Mouse (Mus musculus) forebrain, postnatal 0 days (tissue): Measurements from ENCODE around the gene Slc6a21. TPM values are rescaled to one million over a fixed set of nuclear protein-coding genes. Genes with fewer than 3 reads are reported as not detected.

ENCODE experiments used
- ATAC-seq: fragments of 200-750 bp; cut with Nextera tagmentation; 2 replicates; pipeline ENCODE4 v1.8.0; 2017; ENCODE audit warnings: mild to moderate bottlenecking, moderate library complexity
- DNase-seq: peaks from one replicate; pipeline ENCODE4 v3.0.0-alpha.2; 2015
- H3K27ac ChIP-seq: fragments of 300-500 bp; sonication (generic); 2 replicates; pipeline ENCODE4 v1.5.1; 2014; ENCODE audit warnings: low read depth, mild to moderate bottlenecking, antibody characterized with exemption, low read length, moderate library complexity, mixed read lengths
- H3K27me3 ChIP-seq: fragments of 300-500 bp; sonication (generic); 2 replicates; pipeline ENCODE4 v1.6.1; 2014; ENCODE audit warnings: mild to moderate bottlenecking, low read length, mixed read lengths; ENCODE audit not compliant: insufficient read depth
- H3K36me3 ChIP-seq: fragments of 300-500 bp; sonication (generic); 2 replicates; pipeline ENCODE4 v1.6.1; 2014; ENCODE audit warnings: mild to moderate bottlenecking, moderate library complexity; ENCODE audit not compliant: insufficient read depth
- H3K4me1 ChIP-seq: fragments of 300-500 bp; sonication (generic); 2 replicates; pipeline ENCODE4 v1.6.1; 2014; ENCODE audit warnings: antibody characterized with exemption; ENCODE audit not compliant: insufficient read depth
- H3K4me2 ChIP-seq: fragments of 300-500 bp; sonication (generic); 2 replicates; pipeline ENCODE4 v1.6.1; 2014; ENCODE audit warnings: low read depth, mild to moderate bottlenecking, moderate library complexity
- H3K4me3 ChIP-seq: fragments of 300-500 bp; sonication (generic); 2 replicates; pipeline ENCODE4 v1.5.1; 2014; ENCODE audit warnings: low read depth, low read length, mixed read lengths
- H3K9ac ChIP-seq: fragments of 300-500 bp; sonication (generic); 2 replicates; pipeline ENCODE4 v1.6.1; 2014; ENCODE audit warnings: mild to moderate bottlenecking
- H3K9me3 ChIP-seq: fragments of 300-500 bp; sonication (generic); 2 replicates; pipeline ENCODE4 v1.6.1; 2016; ENCODE audit warnings: low read length
- CTCF ChIP-seq: sonication (generic); IDR thresholded peaks from 2 replicates; pipeline ENCODE4 v1.5.1; 2016; ENCODE audit warnings: antibody characterized with exemption, control low read depth, low read depth
- WGBS: fragments of 180-500 bp; shearing (Covaris S2); extraction: QIAGEN DNeasy Blood & Tissue Kit; methylation state at CpG from one replicate; pipeline ENCODE4 v1.1.7; 2014; 5-methylcytosine and 5-hydroxymethylcytosine counted together
- polyA plus RNA-seq: library from polyadenylated mRNA; unstranded; fragments of >200 nt; fragmentation: Nextera tagmentation; extraction: Ambion mirVana; gene quantifications from 2 replicates; pipeline ENCODE4 v1.2.1, GENCODE M21; 2015
- total RNA-seq: library from RNA; depleted of rRNA; stranded (reverse); fragments of >200 nt; gene quantifications from 2 replicates; pipeline ENCODE4 v1.2.3, GENCODE M21; 2014; rRNA removed

The Slc6a21 gene
- total RNA-seq (not detected in 2 replicates), polyA plus RNA-seq (not detected in 2 replicates)

- 7% methylated on average over 44 of the region's 44 CpGs for WGBS
- peak; percentile 69 for TF ChIP-seq CTCF
- DNase-seq (no peak), ATAC-seq (no peak)
- H3K4me2 ChIP-seq = peak within 1 kb of the TSS; percentile 50
- H3K27me3 ChIP-seq = no peaks in the 10 kb centered on the region
- no peak within 1 kb of the TSS for H3K9ac ChIP-seq
- no peaks in the 10 kb centered on the region for H3K36me3 ChIP-seq
- no peaks in the 10 kb centered on the region for H3K9me3 ChIP-seq
- no peak within 1 kb of the TSS for H3K27ac ChIP-seq
- H3K4me1 ChIP-seq = no peaks in the 10 kb centered on the region
- 0 out of 2 replicates have a peak within 1 kb of the TSS, but pooled peaks have one; percentile 19 for H3K4me3 ChIP-seq
Observed at GRCm38 (mm10) chr7:45277136-45277760, at the start of gene Slc6a21. Gene Slc6a21 (plus strand): TSS chr7:45277513.

- 95% methylated on average over 18 of the region's 18 CpGs for WGBS
- no peak for DNase-seq
- no peak for TF ChIP-seq CTCF
- H3K9me3 ChIP-seq = no peaks in the 10 kb centered on the region
- peaks cover 7% of the 10 kb centered on the region; the same call in 1 of the 2 replicates for H3K36me3 ChIP-seq
- H3K27ac ChIP-seq = no peak overlapping the region
- H3K4me3 ChIP-seq = no peak overlapping the region
- no peak for ATAC-seq
- no peaks in the 10 kb centered on the region for H3K27me3 ChIP-seq
- H3K4me1 ChIP-seq = no peaks in the 10 kb centered on the region
- no peak overlapping the region for H3K9ac ChIP-seq
- H3K4me2 ChIP-seq = no peak overlapping the region
Observed at GRCm38 (mm10) chr7:45228548-45228947, 48.8 kb upstream of the Slc6a21 start.

DNA sequence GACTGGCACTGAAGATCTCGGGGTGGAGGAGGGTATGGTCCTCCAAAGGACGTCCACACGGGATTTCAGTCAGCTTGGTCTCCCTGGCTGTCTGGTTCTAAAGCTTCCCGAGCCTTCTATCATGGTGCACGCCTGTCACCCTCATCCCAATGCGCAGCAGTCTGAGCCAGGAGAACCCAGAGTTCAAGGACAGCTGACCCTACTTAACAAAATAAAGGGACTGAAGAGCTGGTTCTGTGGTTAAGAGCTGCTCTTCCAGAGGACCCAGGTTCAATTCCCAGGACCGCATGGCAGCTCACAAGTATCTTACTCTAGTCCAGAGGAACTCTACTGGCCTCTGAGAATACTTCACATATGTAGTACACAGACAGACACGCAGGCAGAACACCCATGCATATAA lies 48.3 kb upstream of the Slc6a21 start:
- Histone ChIP-seq H3K27ac (no peak overlapping the region), H3K9me3 (no peaks in the 10 kb centered on the region), H3K9ac (no peak overlapping the region), H3K4me1 (0 out of 2 replicates have a peak, but pooled peaks cover 1% of the 10 kb centered on the region), H3K4me3 (no peak overlapping the region), H3K27me3 (no peaks in the 10 kb centered on the region), H3K4me2 (no peak overlapping the region), H3K36me3 (peaks cover 7% of the 10 kb centered on the region; the same call in 1 of the 2 replicates)
- TF ChIP-seq CTCF = no peak
- no peak for ATAC-seq
- DNase-seq = no peak
- WGBS = 92% methylated on average over 8 of the region's 8 CpGs

- ATAC-seq = no peak
- Histone ChIP-seq H3K9ac (no peak overlapping the region), H3K36me3 (peaks cover 7% of the 10 kb centered on the region; the same call in 1 of the 2 replicates), H3K4me3 (no peak overlapping the region), H3K27ac (no peak overlapping the region), H3K27me3 (no peaks in the 10 kb centered on the region), H3K4me2 (no peak overlapping the region), H3K9me3 (no peaks in the 10 kb centered on the region), H3K4me1 (0 out of 2 replicates have a peak, but pooled peaks cover 6% of the 10 kb centered on the region)
- TF ChIP-seq CTCF = no peak
- DNase-seq = no peak
- 94% methylated on average over 7 of the region's 7 CpGs for WGBS
Observed at GRCm38 (mm10) chr7:45229459-45230203, 47.7 kb upstream of the Slc6a21 start.

GRCm38 (mm10) chr7:45231192-45231591 lies 46.1 kb upstream of the Slc6a21 start:
- TF ChIP-seq CTCF = no peak
- Histone ChIP-seq H3K4me3 (no peak overlapping the region), H3K4me2 (no peak overlapping the region), H3K27ac (no peak overlapping the region), H3K36me3 (peaks cover 7% of the 10 kb centered on the region; the same call in 1 of the 2 replicates), H3K4me1 (0 out of 2 replicates have a peak, but pooled peaks cover 6% of the 10 kb centered on the region), H3K9ac (no peak overlapping the region), H3K9me3 (no peaks in the 10 kb centered on the region), H3K27me3 (no peaks in the 10 kb centered on the region)
- DNase-seq = no peak
- WGBS = 86% methylated on average over 12 of the region's 12 CpGs
- ATAC-seq = no peak

GRCm38 (mm10) chr7:45231941-45232340 lies 45.4 kb upstream of the Slc6a21 start:
- TF ChIP-seq CTCF = no peak
- Histone ChIP-seq H3K36me3 (peaks cover 7% of the 10 kb centered on the region; the same call in 1 of the 2 replicates), H3K4me2 (no peak overlapping the region), H3K9me3 (no peaks in the 10 kb centered on the region), H3K4me1 (0 out of 2 replicates have a peak, but pooled peaks cover 6% of the 10 kb centered on the region), H3K27ac (no peak overlapping the region), H3K4me3 (no peak overlapping the region), H3K27me3 (no peaks in the 10 kb centered on the region), H3K9ac (no peak overlapping the region)
- no peak for ATAC-seq
- WGBS = 88% methylated on average over 11 of the region's 11 CpGs
- DNase-seq = no peak
